Mouse (Mus musculus) layer of hippocampus, postnatal 10 days (tissue): ENCODE measurements around the gene Zfp980. TPM values are rescaled to one million over a fixed set of nuclear protein-coding genes. Genes with fewer than 3 reads are reported as not detected.
"Not testable (repeated sequence)": the region's sequence is repeated elsewhere in the genome, so short reads cannot be mapped to it uniquely, and the experiment has no call there.

Experiments used
- DNase-seq, 2 experiments: peaks; one replicate each; pipeline ENCODE4 v3.0.0; 2021; ENCODE audit warnings: low spot score in 2 of 2
- long read RNA-seq: library from polyadenylated mRNA; stranded (forward); transcript quantifications from one replicate; pipeline ENCODE4 v2.0.0, GENCODE M21; 2023
- total RNA-seq, 2 experiments: library from RNA; stranded (reverse); gene quantifications; 2 replicates each; pipeline ENCODE4 v1.2.3; 2021

Zfp980 gene
- total RNA-seq = under 1 TPM; 0.21 to 0.31 TPM
- long read RNA-seq = 0 reads

DNA sequence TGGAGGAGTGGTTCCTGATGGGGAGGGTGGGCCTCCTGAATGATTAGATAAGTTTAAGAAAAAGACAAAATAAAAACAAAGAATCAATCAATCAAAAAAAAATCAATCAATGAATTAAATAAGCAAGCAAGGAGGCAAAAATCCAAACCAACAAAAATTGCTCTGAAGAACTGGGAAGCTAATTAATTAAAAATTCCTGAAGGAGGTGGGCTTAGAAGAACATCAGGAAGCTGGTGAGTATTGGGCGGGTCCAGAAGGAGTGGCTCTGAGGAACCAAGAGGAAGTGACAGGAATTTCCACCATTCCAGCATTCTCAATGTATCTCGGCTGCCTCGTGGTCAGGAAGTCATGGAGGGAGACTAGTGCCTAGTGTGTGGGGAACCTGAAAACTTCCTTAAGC, at the start of gene Zfp980:
Zfp980 (plus strand) TSS at position 301 of the 400 bp plus-strand sequence.
- not testable (repeated sequence) for DNase-seq

DNA sequence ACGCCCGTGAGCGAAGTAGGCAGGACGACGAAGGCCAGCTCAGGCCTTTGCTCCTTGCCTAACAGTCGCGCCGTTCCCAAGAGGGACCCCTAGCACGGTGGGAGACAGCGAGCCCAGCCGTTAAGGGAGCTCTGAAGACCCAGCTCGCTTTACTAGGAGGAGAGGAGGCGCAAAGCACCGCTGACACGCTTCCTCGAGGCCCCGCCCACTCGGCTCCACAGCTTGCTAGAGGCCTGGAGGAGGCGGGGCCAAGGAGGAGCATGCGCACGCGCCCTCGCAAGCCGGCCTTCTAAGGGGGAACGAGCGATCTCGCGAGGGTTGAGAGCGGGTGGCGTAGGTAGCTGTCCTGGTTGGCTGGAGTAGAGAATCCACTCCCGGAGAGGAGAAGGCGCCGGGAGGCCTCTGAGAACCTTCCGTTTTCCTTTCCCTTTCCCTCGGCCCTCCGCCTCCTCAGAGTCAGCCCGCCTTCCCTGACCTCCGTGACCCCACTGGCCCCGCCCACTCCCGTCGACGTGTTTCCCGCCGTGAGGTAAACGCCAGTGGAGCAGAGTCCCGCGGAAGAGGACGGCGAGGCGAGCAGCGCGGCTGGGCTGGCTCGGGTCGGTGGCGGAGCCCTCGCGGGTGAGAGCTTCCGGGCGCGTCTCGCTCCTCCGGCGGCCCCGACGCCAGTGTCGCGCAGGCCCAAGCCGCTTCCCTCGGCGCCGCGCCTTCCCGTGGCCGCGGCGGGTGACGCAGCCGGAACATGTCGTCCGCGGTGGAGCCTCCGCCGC, 29.9 kb upstream of the Zfp980 start:
- not testable (repeated sequence) for DNase-seq

DNA sequence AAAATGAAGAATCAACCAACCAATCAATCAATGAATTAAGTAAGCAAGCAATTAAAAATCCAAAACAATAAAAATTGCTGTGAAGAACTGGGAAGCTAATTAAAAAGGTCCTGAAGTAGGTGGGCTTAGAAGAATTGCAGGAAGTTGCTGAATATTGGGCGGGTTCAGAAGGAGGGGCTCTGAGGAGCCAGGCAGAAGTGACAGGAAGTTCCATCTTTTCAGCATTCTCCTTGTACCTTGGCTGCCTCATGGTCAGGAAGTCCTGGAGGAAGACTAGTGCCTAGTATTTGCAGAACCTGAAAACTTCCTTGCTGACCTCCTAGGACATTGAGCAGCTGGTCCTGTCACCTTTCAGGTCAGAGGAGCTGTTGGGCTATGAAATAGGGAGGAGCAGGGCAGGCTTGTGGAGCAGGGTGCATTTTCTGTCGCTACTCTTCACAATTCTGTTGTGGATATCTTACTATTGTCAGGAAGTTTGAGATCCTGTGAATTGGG, 3.8 kb downstream of the Zfp980 start:
- DNase-seq = not testable (repeated sequence)

DNA sequence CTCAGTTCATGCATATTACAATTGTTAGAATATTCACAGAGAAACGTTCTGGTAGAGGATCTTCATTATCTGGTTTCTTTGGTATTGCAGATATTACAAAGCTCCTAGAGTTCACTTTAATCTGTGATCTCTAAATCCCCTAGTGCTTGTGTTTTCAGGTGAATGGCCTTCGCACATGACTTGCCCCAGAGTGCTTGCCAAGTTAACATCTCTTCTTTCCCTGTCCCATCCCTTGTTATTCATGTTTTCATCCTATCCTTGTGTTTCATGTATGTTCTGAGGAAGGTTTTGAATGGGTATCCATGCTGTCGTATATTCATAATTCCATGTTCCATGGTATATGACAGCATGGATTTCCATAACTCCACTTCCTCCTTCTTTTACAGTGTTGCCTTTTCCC, 9.7 kb downstream of the Zfp980 start:
- DNase-seq = not testable (repeated sequence)

DNA sequence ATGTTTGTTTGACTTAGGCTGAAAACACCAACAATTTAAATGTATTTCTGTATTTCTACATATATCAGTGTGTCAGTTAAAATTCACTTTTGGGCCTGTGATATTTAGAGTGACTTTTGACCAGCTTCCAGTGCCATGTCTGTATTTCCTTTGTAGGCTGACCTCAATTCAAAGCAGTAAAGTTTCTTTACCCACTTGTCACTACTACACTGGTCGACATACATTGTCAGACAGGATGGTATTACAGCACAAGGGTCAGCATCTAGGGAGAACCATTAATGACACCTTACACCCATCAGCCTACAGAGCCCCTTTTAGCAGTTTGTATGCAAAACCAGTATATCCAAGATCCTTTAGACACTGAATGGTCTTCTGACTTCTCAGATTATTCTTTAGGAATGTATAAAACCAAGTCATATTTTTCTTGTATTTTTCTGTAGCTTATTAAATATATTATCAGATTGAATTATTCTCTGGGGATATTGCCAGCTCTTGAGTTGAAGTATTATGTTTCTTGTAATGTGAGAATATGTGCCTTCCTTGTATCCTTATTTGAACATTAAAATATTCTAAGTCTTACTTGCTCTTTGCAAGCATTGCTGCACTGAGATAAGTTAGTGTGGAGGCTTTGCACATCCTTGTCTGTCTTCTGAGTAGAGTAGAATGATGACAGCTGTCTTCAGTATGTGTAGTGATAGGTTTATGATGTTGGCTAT, 10.3 kb downstream of the Zfp980 start:
- not testable (repeated sequence) for DNase-seq

DNA sequence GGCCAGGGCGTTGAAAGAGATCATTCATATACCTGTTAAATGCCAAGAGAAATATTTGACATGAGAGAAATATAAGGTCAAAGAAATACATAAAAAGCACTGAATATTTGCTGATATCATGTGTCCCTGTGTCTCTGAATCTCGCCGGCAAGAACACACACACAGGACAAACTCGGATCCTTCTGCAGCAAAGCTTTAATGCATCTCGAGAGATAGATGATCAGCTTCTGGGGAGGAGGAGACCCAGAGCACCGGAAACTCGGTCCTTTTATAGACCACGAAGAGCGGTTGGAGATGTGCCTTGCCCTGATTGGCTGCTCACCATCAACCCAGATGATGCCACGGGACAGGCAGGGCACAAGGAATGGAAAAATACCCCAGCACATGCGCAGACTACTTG, 11.5 kb downstream of the Zfp980 start:
- not testable (repeated sequence) for DNase-seq

DNA sequence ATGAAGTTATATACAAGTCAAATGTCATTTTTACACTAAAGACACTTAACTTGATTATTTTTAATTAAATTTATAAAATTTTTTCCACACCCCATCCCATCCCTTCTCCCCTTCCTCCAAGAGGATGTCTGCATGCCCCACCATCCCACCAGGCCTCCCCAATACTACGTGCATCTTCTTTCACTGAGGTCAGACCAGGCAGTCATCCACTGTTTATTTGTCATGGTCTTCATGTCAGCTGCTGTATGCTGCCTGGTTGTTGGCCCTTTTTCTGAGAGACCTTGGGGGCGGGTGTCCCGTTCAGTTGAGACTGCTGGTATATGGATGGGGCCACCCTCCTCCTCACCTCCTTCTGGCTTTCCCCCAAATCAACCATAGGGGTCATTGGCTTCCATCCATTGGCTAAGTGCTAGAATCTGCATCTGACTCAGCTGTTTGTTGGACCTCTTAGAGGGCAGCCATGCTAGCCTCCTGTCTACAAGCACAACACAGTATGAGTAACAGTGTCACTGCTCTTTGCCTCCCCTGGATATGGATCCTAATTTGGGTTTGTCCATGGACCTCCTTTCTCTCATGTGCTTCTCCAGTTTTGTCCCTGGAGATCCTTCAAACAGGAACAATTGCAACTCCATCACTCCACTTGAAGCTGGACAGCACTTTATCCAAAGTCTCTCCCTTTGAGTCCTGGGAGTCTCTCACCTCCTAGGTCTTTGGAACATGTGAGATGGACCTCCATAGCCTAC, 12.7 kb downstream of the Zfp980 start:
- not testable (repeated sequence) for DNase-seq

DNA sequence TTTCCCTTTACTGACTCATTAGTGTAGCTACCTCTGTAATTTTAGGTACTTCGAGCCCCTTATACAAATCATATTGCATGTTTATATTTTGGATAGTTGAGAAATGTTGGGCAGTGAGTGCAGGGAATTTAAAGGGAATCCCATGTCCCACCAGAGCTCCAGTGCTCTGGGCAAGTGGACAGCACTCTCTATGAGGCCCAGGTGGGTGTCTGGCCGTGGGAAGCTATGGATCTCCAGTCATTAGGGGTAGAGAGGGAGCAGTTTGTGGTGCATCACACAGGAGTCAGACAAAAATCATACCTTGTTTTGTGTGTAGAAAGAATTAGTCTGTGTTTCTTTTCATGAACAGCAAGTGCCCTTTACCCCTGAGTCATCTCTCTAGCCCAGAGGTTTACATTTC, 15.6 kb downstream of the Zfp980 start:
- DNase-seq = not testable (repeated sequence)

DNA sequence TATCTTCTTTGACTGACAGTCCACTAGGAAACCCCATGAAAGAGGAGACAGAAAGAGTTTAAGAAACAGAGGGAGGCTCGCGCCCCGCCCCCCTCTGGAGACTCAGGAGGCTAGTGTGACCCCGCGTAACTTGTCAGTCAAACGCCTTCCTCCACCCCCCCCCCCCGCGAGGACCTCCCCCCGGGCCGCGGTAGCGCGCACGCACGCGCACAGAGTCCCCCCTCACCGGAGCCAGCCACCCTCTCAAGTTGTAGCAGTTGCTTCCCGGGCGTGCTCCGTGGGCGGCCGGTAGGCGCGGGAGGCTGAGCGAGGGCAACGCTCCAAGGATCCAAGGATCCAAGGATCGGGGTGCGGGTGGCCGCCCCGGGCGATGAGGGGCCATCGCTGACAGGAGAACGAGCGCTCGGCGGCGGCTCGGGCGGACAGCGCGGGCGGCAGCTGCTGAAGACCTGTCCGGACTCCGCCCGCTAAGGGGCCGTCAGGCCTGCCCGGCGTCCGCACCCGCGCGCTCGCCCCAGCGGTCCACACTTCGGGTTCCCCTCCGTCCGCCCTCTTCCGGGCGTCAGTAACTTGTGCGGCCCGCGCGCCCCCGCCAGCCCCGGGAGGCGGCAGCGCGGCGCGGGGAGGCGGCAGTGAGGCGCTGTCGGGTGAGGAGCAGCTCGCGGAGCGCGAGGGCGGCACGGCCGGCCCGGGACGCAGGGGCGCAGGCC, 74.6 kb downstream of the Zfp980 start:
- peak in 1 of 2 experiments; percentile 8 for DNase-seq

DNA sequence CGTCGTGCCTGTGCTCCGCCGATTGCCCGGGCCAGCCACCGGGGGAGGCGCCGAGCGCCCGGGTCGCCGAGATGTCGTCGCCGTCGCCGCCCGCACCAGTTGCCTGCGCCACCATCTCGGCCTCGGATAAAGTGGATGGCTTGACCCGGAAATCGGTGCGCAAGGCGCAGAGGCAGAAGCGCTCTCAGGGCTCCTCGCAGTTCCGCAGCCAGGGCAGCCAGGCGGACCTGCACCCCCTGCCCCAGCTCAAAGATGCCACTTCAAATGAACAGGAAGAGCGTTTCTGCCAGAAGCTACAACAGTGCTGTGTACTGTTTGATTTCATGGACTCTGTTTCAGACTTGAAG, 75.1 kb downstream of the Zfp980 start:
- not testable (repeated sequence) for DNase-seq

Other genes starting within 250 kb of the Zfp980 start
- under 1 TPM; 0.75 to 0.83 TPM for gene Zfp990, start 159.9 kb upstream of the Zfp980 start, total RNA-seq
- under 1 TPM; 0.18 to 0.22 TPM for gene Gm13212, start 85.5 kb upstream of the Zfp980 start, total RNA-seq
- gene Zfp986, start 198.1 kb downstream of the Zfp980 start, total RNA-seq = under 1 TPM; 0.34 to 0.36 TPM